Mouse (Mus musculus) testis, adult 2 months (tissue): ENCODE data around the gene Mei1.

Experiments used
- CTCF ChIP-seq: fragments of 200-500 bp; IDR thresholded peaks from 2 replicates; pipeline ENCODE4 v1.5.1; 2012; ENCODE audit warnings: low read depth, mild to moderate bottlenecking, inconsistent platforms, low read length, moderate library complexity; ENCODE audit not compliant: control insufficient read depth, insufficient read depth, insufficient replicate concordance
- POLR2A ChIP-seq: fragments of 200-500 bp; IDR thresholded peaks from 2 replicates; pipeline ENCODE4 v1.6.1; 2012; ENCODE audit warnings: low read depth, mild to moderate bottlenecking, inconsistent platforms, low read length, moderate library complexity; ENCODE audit not compliant: control insufficient read depth

DNA sequence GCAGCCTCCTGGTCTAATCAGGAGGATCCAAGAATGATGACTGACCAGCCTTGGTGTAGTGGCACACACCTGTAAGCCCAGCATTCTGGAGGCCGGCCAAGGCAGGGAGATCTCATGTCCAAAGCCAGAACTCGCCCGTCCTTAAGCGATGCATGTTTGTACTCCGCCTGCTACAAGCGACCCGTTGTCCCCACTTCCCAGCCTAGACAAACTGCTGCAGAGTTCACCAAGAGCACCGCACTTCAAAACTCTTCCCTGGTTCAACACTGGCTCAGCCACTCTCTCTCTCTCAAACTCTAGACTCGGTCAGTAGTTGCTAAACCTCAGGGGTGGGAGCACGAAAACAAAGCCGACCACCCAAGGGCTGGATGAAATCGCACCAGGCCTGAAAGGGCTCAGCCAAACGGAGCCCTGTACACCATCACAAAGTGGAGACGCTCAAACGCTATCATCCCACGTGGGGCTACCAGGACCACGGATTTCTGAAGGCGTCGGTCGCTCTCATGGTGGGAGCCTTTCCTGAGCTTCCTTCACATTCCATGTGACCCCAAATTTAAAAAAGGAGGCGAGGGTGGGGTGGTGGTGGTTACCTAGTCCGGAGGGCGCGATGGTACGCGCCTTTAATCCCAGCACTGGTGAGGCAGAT, 23.4 kb upstream of the Mei1 start:
- TF ChIP-seq POLR2A (no peak), CTCF (no peak)
